Mouse (Mus musculus) kidney, postnatal 36 days (tissue): Measurements from ENCODE around the gene Olfr844.

ENCODE experiments used
- DNase-seq, 2 experiments: peaks; one replicate each; pipeline ENCODE4 v3.0.0; 2021 to 2022; ENCODE audit warnings: mixed read lengths in 2 of 2

The Olfr844 gene

DNA sequence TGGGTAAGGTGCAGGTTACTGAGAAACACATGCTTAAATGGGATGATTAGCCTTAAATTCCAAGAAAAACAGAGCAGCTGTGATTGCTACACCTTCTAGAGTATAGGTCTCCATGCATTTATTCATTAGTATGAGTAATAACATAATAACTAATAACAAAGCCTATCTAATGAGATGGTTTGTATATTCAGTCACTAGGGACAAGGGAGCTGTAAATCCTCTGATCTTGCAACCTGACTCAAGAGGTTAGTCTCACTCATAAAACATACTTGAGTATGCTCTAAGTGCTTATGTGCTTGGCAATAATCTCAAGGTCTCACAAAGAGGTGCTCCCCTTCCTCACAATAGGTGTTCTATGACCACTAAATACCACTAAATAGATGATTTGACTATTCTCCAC lies at the start of gene Olfr844:
Gene Olfr844 (plus strand): TSS at position 301 of the 400 bp plus-strand sequence.
- DNase-seq: no peak

- DNase-seq: no peak
Observed at GRCm38 (mm10) chr9:19336157-19336556, 20.0 kb downstream of the Olfr844 start, which contains the start of gene Olfr845. Olfr845 (plus strand) TSS chr9:19336457.

DNA sequence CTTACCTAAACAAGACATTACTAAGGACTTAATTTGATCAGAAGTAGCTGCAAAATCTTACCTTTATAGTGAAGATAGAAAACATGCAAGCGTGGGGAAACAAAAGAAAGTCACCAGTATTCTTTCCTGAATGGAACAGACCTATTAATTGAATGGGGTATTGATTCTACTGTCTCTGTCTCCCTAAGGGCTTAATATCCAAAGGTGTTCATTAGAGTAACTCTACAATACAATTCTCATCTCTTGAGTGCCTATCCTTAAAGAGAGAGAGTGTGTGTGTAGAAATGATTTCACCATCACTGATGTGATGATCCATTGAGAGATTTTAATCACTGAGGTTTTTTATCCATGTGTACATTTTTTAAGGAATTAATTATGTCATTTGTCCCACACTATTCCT lies 47.8 kb downstream of the Olfr844 start, which contains the start of gene Olfr846:
Gene Olfr846 (minus strand): TSS at position 101 of the 400 bp plus-strand sequence.
- DNase-seq: no peak
